Mouse (Mus musculus) telencephalon, adult 2 months (tissue): ENCODE measurements around the gene Zfp524.
A peak's percentile ranks its signal among the peaks of the same experiment; 100 is the strongest.
"Not testable (repeated sequence)": the region's sequence is repeated elsewhere in the genome, so short reads cannot be mapped to it uniquely, and the experiment has no call there.

Experiments
- DNase-seq: peaks from one replicate; pipeline ENCODE4 v3.0.0-alpha.2; 2011; ENCODE audit warnings: low read depth, low spot score

Gene Zfp524

GRCm38 (mm10) chr7:5014251-5015117, at the start of gene Zfp524, which contains the start of gene Fiz1:
Gene Zfp524 (plus strand): TSS chr7:5014415.
Gene Fiz1 (minus strand): TSS chr7:5014697.
- DNase-seq, result peak; percentile 98

GRCm38 (mm10) chr7:4964988-4965387, 49.2 kb upstream of the Zfp524 start:
- no peak for DNase-seq

- no peak for DNase-seq
These were observed 43.1 kb upstream of the Zfp524 start, which contains the start of gene Sbk3 for GRCm38 (mm10) chr7:4971068-4971467. Gene Sbk3 (minus strand): TSS chr7:4971168.

- no peak for DNase-seq
These were observed 42.5 kb upstream of the Zfp524 start for GRCm38 (mm10) chr7:4971710-4972109.

- DNase-seq, result no peak
These were observed 41.7 kb upstream of the Zfp524 start for GRCm38 (mm10) chr7:4972321-4973047.

GRCm38 (mm10) chr7:4975455-4975854, 38.8 kb upstream of the Zfp524 start:
- no peak for DNase-seq

- no peak for DNase-seq
These were observed 37.4 kb upstream of the Zfp524 start for GRCm38 (mm10) chr7:4976832-4977231.

- no peak for DNase-seq
These were observed 26.0 kb upstream of the Zfp524 start for GRCm38 (mm10) chr7:4988250-4988649.

GRCm38 (mm10) chr7:4993347-4993998, 20.7 kb upstream of the Zfp524 start:
- DNase-seq, result no peak

- DNase-seq, result no peak
These were observed 20.0 kb upstream of the Zfp524 start for GRCm38 (mm10) chr7:4993999-4994788.

GRCm38 (mm10) chr7:4995268-4996002, 18.8 kb upstream of the Zfp524 start:
- DNase-seq, result no peak

GRCm38 (mm10) chr7:4996003-4996895, 18.0 kb upstream of the Zfp524 start, which contains the start of gene Zfp579:
Gene Zfp579 (minus strand): TSS chr7:4996158.
- peak; percentile 90 for DNase-seq

GRCm38 (mm10) chr7:4996934-4997333, 17.3 kb upstream of the Zfp524 start:
- no peak for DNase-seq

GRCm38 (mm10) chr7:4999876-5000275, 14.3 kb upstream of the Zfp524 start:
- no peak for DNase-seq

- DNase-seq, result not testable (repeated sequence)
These were observed 11.3 kb upstream of the Zfp524 start for GRCm38 (mm10) chr7:5002876-5003275.

- no peak for DNase-seq
These were observed 6.0 kb upstream of the Zfp524 start for GRCm38 (mm10) chr7:5008229-5008628.

GRCm38 (mm10) chr7:5012681-5013513, 1.3 kb upstream of the Zfp524 start:
- DNase-seq, result no peak
